Mouse (Mus musculus) testis, postnatal 14 days (tissue): ENCODE data around the gene Fam53a.

Experiments
- DNase-seq: peaks from one replicate; pipeline ENCODE4 v3.0.0; 2021; ENCODE audit warnings: low spot score

Fam53a gene

DNA sequence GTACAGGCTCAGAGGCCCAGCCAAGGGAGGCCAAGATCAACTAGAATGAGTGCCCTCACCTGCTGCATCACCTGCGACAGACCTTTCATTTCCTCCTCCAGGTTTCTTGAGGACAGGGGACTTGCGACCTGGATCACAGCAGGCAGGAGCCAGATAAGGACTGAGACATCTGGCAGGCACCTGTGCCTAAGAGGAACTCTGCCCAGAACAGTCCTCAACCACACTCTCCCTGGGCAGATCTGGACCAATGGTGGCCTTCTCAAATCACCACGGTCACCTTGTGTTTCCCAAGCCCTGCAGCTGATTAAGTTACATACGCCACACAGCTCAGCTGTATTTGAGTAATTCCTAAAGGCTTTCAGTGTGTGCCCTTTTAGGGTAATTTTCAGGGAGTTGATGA, 1.2 kb upstream of the Fam53a start:
- DNase-seq: no peak

DNA sequence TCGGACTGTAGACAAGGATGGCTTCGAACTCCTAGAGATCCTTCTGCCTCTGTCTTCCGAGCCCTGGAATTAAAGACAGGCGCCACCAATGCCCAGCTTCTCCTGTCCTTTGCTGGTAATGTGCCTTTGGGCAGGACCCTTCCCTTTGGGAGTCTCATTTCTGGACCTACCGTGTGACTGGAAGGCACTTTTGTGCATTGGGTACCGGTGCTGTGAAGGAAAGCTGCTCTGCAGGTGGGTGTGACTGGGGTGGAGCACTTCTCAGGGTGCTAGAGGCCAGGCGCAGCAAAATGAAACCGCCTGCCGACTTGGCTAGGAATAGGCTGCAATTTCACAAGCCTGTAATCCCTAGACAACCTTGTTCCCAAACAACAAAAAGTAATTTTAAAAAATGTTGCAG, 626 bp upstream of the Fam53a start:
- peak; percentile 46 for DNase-seq

DNA sequence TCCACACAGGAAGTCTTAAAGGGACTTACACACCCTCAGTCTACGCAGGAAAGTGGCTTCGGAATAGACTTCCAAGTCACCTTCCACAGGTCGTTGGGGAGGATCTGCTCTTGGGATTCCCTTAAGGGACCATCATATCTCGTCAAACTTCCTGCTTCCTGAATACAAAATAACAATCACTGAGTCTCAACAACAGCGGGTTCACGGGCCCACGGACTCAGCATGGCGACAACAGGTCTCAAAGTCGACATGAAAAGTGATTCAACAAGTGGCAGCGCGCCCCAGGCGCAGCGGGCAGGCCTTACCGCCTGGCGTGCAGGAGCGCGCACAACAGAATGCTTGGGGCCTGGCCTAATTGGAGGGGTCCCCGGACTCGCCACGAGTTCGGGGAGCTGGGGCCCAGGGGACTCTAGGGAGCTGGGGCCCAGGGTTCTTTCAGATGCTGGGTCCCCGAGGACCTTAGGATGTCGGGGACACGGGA, 575 bp downstream of the Fam53a start:
- DNase-seq: peak; percentile 72

DNA sequence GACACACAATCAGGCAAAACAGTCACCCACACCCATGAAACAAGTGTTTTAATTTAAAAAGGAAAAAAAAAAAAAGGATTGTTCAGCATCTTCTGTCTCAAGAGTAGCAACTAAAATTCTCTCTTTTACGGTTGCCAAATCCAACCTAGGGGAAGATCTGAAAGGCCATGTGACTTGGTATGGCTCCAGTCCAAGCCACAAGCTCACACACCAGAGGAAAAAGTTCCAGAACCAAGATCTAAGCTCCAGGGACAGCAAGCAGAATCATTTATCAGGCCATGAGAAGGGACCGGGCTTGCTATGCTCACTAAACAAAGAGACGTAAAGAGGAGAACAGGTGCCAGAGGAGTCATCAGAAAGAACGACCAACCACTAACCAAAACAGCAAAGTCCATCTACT, 1.5 kb downstream of the Fam53a start:
- DNase-seq: no peak

DNA sequence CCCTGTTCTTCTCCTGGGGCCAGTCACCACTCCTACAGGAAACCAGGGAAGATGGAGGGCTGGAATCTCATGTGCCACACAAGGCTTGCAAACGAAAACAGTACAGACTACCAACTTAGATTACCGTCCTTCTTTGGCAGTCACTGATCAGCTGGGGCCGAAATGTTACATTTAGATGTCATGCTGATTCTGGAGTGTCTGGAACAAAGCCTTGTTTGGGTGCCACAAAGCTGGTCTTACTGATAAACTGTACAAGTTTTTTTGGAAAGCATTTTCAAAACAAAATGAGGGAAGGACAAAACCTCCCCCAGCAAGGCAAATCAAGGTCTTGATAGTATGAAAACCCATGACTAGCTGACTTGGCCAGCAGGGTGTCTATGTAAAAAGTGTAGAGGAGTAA, 5.7 kb downstream of the Fam53a start:
- DNase-seq: peak; percentile 75

DNA sequence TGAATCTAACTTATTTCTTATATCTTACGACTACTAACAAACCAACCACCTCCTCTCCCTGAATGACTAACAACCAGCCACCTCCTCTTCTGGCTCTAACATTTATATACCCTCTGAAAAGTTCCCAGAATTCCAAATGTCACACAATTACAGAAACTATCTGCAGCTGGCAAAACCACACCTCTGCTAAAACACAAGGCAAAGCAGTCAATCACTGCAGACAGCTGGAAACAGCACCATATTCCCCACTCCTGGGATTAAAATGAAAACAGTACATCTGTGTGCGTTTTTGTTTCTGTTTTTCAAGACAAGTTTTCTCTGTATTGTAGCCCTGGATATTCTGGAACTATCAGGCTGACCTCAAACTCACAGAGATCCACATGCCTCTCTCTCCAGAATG, 6.8 kb downstream of the Fam53a start:
- DNase-seq: no peak

DNA sequence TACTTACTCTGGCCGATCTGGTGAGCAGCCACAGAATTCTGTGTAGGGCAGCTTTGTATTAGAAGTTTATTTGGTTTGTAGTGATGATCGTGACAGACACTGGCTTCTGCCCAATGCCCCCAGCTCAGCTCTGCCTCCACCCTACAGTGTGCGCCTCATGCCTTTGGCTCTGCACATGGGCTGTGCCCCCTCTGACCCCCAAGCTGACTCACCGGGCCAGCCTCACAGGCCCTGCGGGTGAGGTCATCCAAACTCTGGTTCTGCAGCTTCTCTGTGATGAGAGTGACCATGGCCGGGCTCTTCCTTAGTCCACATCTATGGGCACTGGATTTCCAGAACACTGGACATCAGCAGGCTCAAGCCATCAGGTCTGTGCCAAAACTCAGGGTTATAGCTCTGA, 15.0 kb downstream of the Fam53a start:
- DNase-seq: no peak

DNA sequence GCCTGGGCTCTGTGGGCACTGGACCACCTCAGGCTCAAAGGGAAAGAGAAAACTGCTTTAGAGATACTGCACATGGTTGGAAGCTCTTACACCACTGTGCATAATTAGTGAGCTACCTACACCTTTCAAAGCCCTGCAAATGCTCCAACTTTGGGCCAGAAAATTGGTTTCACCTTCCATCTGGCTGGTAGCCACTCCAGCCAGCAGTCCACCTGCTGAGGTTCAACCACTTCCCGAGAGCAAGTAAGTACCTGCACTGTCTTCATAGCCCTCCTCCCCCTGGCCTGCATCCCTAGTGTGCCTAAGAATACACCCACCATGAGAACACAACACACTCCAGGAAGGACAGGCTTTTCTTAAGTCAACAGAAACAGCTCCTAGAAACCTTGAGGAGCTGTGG, 17.6 kb downstream of the Fam53a start:
- no peak for DNase-seq

DNA sequence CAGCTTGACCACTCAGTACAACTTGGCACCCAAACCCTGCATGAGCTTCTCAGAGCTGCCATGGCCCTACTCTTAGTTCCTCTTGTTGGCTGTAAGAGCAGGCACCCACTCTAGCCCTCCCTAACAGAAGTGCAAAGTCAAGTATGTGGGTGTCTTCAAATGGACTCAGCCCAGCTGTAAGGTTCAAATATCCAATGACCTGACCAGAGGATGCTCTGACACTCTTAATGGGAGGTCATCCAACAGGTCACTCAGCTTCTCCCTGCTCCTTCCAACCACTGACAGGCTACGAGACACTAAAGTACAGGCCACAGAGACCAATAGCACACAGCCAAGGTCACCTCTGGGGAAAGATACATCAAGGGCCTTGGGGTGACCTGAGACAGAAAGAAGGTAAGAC, 20.2 kb downstream of the Fam53a start:
- no peak for DNase-seq

DNA sequence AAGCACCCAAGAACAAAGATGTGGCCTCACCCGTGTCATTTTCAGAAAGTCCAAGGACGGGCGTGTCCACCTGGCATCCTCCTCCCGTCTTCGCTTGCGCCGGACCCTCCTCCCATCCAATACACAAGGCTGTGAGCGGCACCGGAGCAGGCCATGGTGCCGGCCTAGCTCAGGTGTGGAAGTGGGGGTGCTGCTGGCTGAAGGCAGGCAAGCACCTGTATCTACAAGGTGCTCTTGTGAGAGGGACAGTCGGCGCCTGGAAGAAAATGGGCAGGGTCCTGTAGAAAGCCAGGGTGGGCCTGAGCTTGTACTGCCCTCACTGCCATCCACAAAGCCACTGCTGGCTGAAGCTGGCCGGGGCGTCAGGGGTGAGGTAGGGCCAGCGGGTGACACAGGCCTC, 22.0 kb downstream of the Fam53a start:
- no peak for DNase-seq

DNA sequence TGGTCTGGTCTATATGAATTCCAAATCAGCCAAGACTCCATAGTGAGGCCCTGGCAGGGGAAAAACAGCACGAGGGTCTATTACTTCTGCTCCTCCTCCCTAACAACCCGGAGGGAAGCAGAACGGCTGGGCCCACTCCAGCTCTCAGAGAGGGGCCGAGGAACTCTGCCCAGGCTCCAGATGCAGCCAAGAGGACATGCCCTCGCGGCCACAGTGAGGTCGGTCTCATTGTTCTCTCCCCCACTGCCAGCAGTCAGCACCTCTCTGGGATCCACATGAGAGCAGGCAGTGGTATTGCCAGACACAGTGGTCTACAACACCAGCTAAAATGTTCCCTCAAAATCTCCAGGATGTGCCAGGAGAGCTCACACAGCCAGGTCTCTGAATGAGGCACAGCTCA, 22.8 kb downstream of the Fam53a start:
- no peak for DNase-seq

DNA sequence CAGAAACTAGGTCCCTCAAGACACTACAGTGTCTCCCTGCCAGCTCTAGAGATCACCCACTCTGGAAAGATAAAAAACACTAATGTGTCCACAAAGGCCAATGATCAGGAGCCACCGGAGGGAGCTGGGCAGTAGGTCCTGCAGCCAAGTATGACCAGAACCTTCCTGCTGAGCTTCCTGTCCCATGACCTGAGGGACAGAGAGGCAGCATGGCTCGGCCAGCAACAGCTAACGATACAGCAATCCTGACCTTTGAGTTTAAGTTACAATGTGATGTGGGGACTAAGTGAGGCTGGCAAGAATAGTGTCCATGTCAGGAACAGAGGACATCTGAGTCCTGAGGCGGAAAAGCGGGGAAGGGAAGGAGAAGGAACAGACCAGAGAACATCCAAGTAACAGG, 24.1 kb downstream of the Fam53a start:
- DNase-seq: no peak

DNA sequence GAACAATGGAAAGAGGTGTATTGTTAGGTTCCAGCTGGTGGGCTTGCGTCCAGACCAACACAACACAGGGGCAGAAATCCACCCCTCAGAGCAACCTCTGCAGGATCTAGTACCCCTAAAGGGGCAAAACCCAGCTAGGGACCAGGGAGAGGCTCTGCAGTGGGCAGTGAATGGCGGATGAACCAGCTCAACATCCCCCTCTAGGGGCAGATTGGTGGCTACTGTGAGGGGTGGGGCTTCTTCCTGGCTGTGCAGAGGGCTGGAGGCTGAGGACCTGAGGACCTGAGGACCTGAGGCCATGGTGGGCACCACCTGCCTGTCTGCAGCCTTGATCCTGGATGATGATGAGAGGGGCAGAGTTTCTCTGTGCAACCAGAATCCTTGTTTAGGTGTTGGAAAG, 35.8 kb downstream of the Fam53a start:
- no peak for DNase-seq

DNA sequence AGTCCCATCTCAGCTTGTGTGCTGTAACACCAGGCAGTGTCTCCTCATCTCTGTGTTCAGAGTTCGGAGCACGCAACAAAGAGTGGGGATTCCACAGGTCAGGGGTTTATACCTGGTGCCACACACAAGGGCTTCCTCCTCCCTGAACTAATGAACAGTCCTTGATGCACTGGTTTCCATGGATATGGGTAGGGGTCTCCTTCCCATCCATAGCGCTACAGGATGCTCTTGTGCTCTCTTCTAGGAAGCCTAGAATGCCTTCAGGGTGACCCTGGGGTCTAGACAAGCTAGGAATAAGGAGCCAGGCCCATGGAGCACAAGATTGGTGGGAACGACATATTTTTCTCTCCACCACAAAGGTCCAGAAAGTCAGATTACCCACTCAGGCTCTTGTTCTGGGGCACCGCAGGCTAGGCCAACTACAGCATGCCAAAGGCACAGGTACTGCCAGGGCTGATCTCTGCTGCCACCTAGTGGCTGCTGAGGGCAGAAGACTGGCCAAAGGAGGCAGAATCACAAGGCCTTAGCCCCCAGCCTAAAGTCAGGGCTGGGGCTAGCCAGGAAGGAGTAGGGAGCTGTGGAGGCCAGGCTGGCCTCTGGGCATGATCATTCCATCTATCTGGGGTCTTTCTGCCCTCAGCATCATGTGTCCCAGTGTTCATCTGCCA, 40.1 kb downstream of the Fam53a start:
- DNase-seq: peak; percentile 61

DNA sequence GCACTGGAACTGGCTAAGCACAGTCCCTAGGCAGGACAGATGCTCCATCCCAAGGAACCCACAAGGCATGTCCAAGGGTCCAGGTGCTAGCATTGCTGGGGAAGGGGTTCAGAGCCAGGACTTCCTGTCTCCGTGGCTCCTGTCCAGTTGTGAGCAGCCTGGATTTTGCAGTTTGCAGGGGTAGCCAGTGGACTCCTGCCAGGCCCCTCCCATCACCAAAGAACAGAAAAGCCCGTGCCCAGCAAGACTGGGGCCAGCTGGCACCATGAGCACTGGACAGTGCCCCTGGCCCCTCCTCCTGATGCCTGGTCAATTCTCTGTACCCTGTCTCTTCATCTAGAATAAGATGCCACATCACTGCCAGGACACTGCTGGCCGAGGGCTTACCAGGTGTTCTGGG, 41.4 kb downstream of the Fam53a start:
- DNase-seq: no peak

DNA sequence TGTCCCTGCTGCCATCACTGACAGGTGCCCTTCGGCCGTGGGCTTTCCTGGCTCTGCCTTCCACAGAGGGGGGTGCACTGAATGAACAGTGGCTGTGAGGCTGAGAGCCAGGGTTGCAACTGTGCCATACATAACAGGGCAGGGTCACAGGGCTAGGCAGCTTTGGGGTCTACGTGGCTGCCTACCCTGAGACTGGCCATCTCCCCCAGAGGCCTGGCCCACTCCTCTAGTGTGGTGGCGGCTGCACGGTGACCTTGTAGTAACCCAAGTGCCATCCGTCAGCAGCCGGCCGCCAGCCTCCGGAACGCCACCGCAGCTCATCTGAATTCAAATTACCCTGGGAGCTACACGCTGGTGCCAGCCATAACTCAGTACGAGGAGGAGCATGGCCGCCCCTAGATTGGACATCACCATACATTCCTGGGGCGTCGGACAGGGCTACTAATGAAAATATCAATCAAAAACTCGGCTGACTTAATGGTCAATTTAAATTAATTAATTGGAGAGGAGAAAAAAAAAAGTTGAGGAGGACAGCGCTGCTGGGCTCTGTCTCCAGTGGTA, 41.9 kb downstream of the Fam53a start:
- no peak for DNase-seq

DNA sequence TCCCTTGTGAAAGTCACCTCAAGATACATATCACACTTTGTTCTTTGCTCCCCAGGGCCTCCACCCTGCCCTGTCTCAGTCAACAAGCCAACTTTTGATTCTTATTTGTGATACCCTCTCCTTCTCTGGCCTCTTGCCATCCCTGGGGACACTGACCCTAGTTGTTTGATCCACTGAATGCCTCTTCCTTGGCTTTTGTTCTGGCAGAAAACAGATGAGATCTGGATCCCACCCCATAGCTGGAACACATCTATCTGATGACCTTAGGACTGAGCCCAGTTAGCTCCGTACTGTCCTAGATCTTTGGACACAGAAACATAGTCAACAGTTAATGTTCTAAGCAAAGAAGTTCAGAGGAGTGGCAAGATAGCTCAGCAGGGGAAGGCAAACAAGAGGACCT, 49.1 kb downstream of the Fam53a start:
- no peak for DNase-seq

DNA sequence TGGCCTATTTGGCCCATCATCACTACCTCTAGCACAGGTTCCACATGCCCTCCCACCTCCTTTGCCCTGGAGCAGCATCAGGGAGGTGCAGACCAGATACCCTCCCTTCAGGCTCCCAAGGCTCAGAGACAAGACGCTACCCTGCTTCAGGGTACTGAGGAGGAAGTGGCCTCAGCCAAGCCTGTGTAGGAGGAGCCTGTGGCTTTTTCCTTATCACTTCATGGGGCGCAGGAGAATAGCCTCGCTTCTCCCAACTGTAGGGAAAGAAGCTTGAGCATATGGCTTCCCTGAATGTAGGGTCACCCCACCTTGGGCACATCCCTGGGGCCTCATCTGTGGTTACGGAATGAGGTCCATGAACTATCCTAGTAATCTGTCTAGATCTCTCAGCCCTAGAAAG, 55.2 kb downstream of the Fam53a start:
- no peak for DNase-seq

DNA sequence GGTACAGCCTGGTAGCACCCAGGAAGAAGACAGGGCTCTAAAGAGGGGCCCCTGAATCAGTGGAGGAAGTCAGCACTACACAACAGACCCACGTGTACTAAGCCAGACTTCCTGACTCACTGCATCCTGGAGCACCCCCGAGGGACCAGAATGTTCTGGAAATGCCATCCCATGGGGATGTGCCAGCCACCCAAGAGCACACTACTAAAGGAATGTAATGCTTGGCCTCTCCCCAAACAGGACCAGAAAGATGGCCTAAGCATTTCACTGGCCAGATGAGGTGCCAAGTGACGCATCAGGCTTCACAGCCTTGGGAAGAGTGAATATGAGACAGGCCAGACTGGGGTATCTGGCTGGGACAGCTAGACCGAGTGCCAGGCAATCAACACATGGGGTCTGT, 63.5 kb downstream of the Fam53a start:
- DNase-seq: no peak

DNA sequence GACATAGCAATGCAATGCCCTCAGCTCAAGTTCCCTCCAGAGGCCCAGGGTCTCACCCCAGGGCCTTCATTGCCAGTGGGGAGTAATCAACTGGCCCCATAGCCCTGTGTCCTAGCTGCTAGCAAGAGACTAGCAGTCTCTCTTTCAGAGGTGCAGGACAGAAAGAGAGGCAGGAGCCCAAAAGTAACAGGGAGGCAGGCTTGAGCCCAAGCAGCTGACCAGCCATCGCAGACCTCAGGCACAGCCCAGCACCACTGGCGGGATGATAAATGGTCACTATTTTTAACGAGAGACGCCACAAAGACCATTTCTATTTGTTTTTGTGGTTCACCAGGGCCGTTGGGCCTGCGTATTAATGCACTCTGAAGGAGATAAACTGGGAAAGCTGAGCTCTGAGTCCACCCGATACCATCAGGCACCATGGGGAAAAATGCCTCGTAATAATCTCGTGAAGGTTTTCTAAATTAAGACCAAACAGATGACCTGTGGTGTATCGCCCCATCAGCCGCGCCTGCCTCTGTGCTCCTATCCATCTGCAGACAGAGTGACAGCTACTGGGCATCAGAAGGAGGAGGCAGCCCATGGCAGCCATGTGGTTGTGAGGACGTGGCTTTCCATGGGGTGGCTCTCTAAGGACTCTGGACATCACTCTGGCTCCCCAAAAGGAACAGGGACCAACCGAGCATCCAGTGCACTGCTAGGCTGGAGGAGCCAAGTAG, 73.0 kb downstream of the Fam53a start:
- no peak for DNase-seq
